22 mouse cellular contexts compared by ENCODE assay signal in genomic region chr13:99147645-99148111, GRCm38 (mm10). TPM values are rescaled to one million over a fixed set of nuclear protein-coding genes. Genes with fewer than 3 reads are reported as not detected.
DNase-seq lines count a peak whose midpoint lies in the region; ATAC-seq and TF ChIP-seq lines count a peak whose summit lies in the region.
"Had no signal": no experiment of that assay in that cellular context is flagged by ENCODE, and none has a peak within 500 bp of the region (broad histone marks: within the 10 kb centered on the region; RNA-seq: fewer than 3 reads in every experiment).

No protein-coding gene starts in this region.

- no peak overlapping the region for H3K9ac ChIP-seq in lung, postnatal 0 days (replicated peaks; ENCODE audit: low read depth)
- no peak overlapping the region for H3K9ac ChIP-seq in hindbrain, embryonic 13.5 days
- H3K9ac ChIP-seq: embryonic facial prominence, embryonic 15.5 days; limb, embryonic 12.5 days; liver, embryonic 13.5 days; lung, embryonic 15.5 days; midbrain, embryonic 12.5 days; neural tube, embryonic 12.5 days had no signal

- H3K4me3 ChIP-seq in lung, postnatal 0 days (ENCODE audit: low read depth, low read length) = no peak overlapping the region
- no peak overlapping the region for H3K4me3 ChIP-seq in left cerebral cortex, adult 2 months
- H3K4me3 ChIP-seq in hindbrain, embryonic 13.5 days = no peak overlapping the region
- H3K4me3 ChIP-seq: embryonic facial prominence, embryonic 15.5 days; forebrain, embryonic 10.5 days; hindbrain, embryonic 10.5 days; limb, embryonic 12.5 days; liver, embryonic 13.5 days; lung, embryonic 15.5 days; midbrain, embryonic 12.5 days; neural tube, embryonic 12.5 days had no signal

- no peaks in the 10 kb centered on the region for H3K27me3 ChIP-seq in lung, postnatal 0 days (replicated peaks; ENCODE audit: insufficient read depth, low read length)
- H3K27me3 ChIP-seq in hindbrain, embryonic 13.5 days = no peaks in the 10 kb centered on the region
- H3K27me3 ChIP-seq: embryonic facial prominence, embryonic 15.5 days; neural tube, embryonic 12.5 days had no signal

- no peak for TF ChIP-seq EP300 in lung, postnatal 0 days (IDR thresholded peaks at IDR 0.05)

- 74% methylated on average over 6 of the region's 6 CpGs for WGBS in lung, postnatal 0 days
- WGBS in hindbrain, embryonic 13.5 days = 83% methylated on average over 6 of the region's 6 CpGs

- no peaks in the 10 kb centered on the region for H3K9me3 ChIP-seq in lung, postnatal 0 days (ENCODE audit: low read length)
- no peaks in the 10 kb centered on the region for H3K9me3 ChIP-seq in hindbrain, embryonic 13.5 days
- H3K9me3 ChIP-seq: embryonic facial prominence, embryonic 15.5 days; forebrain, embryonic 10.5 days; hindbrain, embryonic 10.5 days; limb, embryonic 12.5 days; liver, embryonic 13.5 days; lung, embryonic 15.5 days; midbrain, embryonic 12.5 days; neural tube, embryonic 12.5 days had no signal

- H3K4me1 ChIP-seq in lung, postnatal 0 days (ENCODE audit: insufficient read depth, low read depth, low read length) = 0 out of 2 replicates have a peak, but pooled peaks cover 3% of the 10 kb centered on the region
- peaks cover 24% of the 10 kb centered on the region for H3K4me1 ChIP-seq in hindbrain, embryonic 13.5 days (replicated peaks)
- H3K4me1 ChIP-seq: liver, embryonic 13.5 days had no signal

- H3K4me2 ChIP-seq in lung, postnatal 0 days (replicated peaks; ENCODE audit: low read depth, low read length) = no peak overlapping the region
- no peak overlapping the region for H3K4me2 ChIP-seq in hindbrain, embryonic 13.5 days
- H3K4me2 ChIP-seq: embryonic facial prominence, embryonic 15.5 days; limb, embryonic 12.5 days; liver, embryonic 13.5 days; lung, embryonic 15.5 days; midbrain, embryonic 12.5 days; neural tube, embryonic 12.5 days had no signal

- intact Hi-C loops in left cerebral cortex, adult 2 months (cut with DNase I) = loop anchor here (2.0 to 5.0 kb wide), 3 partner anchors 69 to 223 kb away; no protein-coding TSS in a partner anchor

- H3K36me3 ChIP-seq in lung, postnatal 0 days (ENCODE audit: insufficient read depth, low read length) = no peaks in the 10 kb centered on the region
- no peaks in the 10 kb centered on the region for H3K36me3 ChIP-seq in hindbrain, embryonic 13.5 days
- H3K36me3 ChIP-seq: embryonic facial prominence, embryonic 15.5 days; forebrain, embryonic 10.5 days; hindbrain, embryonic 10.5 days; limb, embryonic 12.5 days; liver, embryonic 13.5 days; lung, embryonic 15.5 days; midbrain, embryonic 12.5 days; neural tube, embryonic 12.5 days had no signal

- H3K27ac ChIP-seq in lung, postnatal 0 days (ENCODE audit: low read length) = no peak overlapping the region
- peak overlapping the region; percentile 87 for H3K27ac ChIP-seq in left cerebral cortex, adult 2 months
- H3K27ac ChIP-seq in hindbrain, embryonic 13.5 days = no peak overlapping the region
- H3K27ac ChIP-seq: embryonic facial prominence, embryonic 15.5 days; hindbrain, embryonic 10.5 days; limb, embryonic 12.5 days; liver, embryonic 13.5 days; lung, embryonic 15.5 days; macrophage; midbrain, embryonic 12.5 days; neural tube, embryonic 12.5 days had no signal

- TF ChIP-seq CTCF in lung, postnatal 0 days (IDR thresholded peaks at IDR 0.05) = no peak
- no peak for TF ChIP-seq CTCF in left cerebral cortex, adult 2 months (IDR thresholded peaks at IDR 0.05)

- no peak for ATAC-seq in lung, postnatal 0 days
- no peak for ATAC-seq in hindbrain, embryonic 13.5 days (ENCODE audit: low FRiP score)

- peak; percentile 13 for DNase-seq in lung, postnatal 0 days (ENCODE audit: low spot score)
- no peak for DNase-seq in lung, adult 18-20 months
- DNase-seq in frontal cortex, adult 2 months (ENCODE audit: extremely low spot score in 1 of 2, low spot score in 1 of 2) = peak; percentile 80 to 83
- peak in 1 of 2 experiments; percentile 53 for DNase-seq in left cerebral cortex, adult 2 months (ENCODE audit: extremely low spot score in 1 of 2, low spot score in 2 of 2)
- peak; percentile 77 to 86 for DNase-seq in right cerebral cortex, postnatal 36 days (ENCODE audit: low spot score in 2 of 2)
- no peak for DNase-seq in adrenal gland, postnatal 25 days
- DNase-seq: adrenal gland, adult 2 months; cerebellum, postnatal 14 days; gastrocnemius, postnatal 36 days; kidney, adult 2 months; kidney, postnatal 14 days; liver, embryonic 13.5 days; thymus, postnatal 25 days had no signal

RNA-seq across cellular contexts. Expression of gene Zfp366, which starts 36.9 kb away (rescaled TPM):
- polyA plus RNA-seq in lung, postnatal 0 days (2015; fragmentation: Nextera tagmentation; extraction: Ambion mirVana) = 1.6 and 2.0 TPM in 2 replicates
- 3.1 and 3.7 TPM in 2 replicates for polyA plus RNA-seq in frontal cortex, adult 2 months (2012; rRNA removed)
- 1 to 10 TPM; 3.1 to 4.1 TPM for total RNA-seq in left cerebral cortex, adult 2 months (2021)
- total RNA-seq in adrenal gland, postnatal 25 days (2021) = 4.8 and 6.7 TPM in 2 replicates
- polyA plus RNA-seq in hindbrain, embryonic 13.5 days (2015; fragmentation: Nextera tagmentation; extraction: Ambion mirVana) = 0.64 and 0.72 TPM in 2 replicates

Comparison
In these comparisons a context has a peak if more than half of its experiments do, and no peak if none do; other contexts are left out.
1. DNase-seq: peak in lung, postnatal 0 days (single experiment), frontal cortex, adult 2 months (2 of 2) and right cerebral cortex, postnatal 36 days (2 of 2); none in lung, adult 18-20 months (0 of 2) and adrenal gland, postnatal 25 days (single experiment).